Mouse (Mus musculus) urinary bladder, adult 18-20 months (tissue): ENCODE data around the gene Pcyt1b.
A peak's percentile ranks its signal among the peaks of the same experiment; 100 is the strongest.

ENCODE experiments used
- DNase-seq, 2 experiments: peaks; one replicate each; pipeline ENCODE4 v3.0.0; 2022; ENCODE audit warnings: low spot score in 2 of 2, mixed read lengths in 2 of 2

The Pcyt1b gene

GRCm38 (mm10) chrX:93654218-93655002, at the start of gene Pcyt1b:
Gene Pcyt1b, plus strand, starts transcription at chrX:93654863.
- DNase-seq: no peak

GRCm38 (mm10) chrX:93630256-93630655, 24.4 kb upstream of the Pcyt1b start:
- DNase-seq: no peak

- peak; percentile 64 to 72 for DNase-seq
Measured at GRCm38 (mm10) chrX:93631657-93632449, 22.8 kb upstream of the Pcyt1b start, which contains the start of gene Pola1. Gene Pola1, minus strand, starts transcription at chrX:93632155.

GRCm38 (mm10) chrX:93634861-93635375, 19.7 kb upstream of the Pcyt1b start:
- no peak for DNase-seq

GRCm38 (mm10) chrX:93643600-93643999, 11.1 kb upstream of the Pcyt1b start:
- DNase-seq: no peak

- DNase-seq: no peak
Measured at GRCm38 (mm10) chrX:93644022-93644421, 10.6 kb upstream of the Pcyt1b start.

- no peak for DNase-seq
Measured at GRCm38 (mm10) chrX:93650738-93651137, 3.9 kb upstream of the Pcyt1b start.

- DNase-seq: no peak
Measured at GRCm38 (mm10) chrX:93655153-93655552, 490 bp downstream of the Pcyt1b start.

- no peak for DNase-seq
Measured at GRCm38 (mm10) chrX:93663919-93664586, 9.4 kb downstream of the Pcyt1b start.

GRCm38 (mm10) chrX:93664787-93665186, 10.1 kb downstream of the Pcyt1b start:
- no peak for DNase-seq

- DNase-seq: no peak
Measured at GRCm38 (mm10) chrX:93674432-93674831, 19.8 kb downstream of the Pcyt1b start.

- peak in 1 of 2 experiments; percentile 1 for DNase-seq
Measured at GRCm38 (mm10) chrX:93674836-93675795, 20.5 kb downstream of the Pcyt1b start.

- DNase-seq: no peak
Measured at GRCm38 (mm10) chrX:93676228-93676627, 21.6 kb downstream of the Pcyt1b start.

GRCm38 (mm10) chrX:93689287-93689686, 34.6 kb downstream of the Pcyt1b start:
- no peak for DNase-seq

GRCm38 (mm10) chrX:93690672-93691071, 36.0 kb downstream of the Pcyt1b start:
- DNase-seq: no peak

GRCm38 (mm10) chrX:93697596-93697995, 42.9 kb downstream of the Pcyt1b start:
- no peak for DNase-seq

GRCm38 (mm10) chrX:93700528-93701225, 46.0 kb downstream of the Pcyt1b start:
- DNase-seq: peak in 1 of 2 experiments; percentile 9

- DNase-seq: no peak
Measured at GRCm38 (mm10) chrX:93712566-93712965, 57.9 kb downstream of the Pcyt1b start.

- no peak for DNase-seq
Measured at GRCm38 (mm10) chrX:93729529-93729928, 74.9 kb downstream of the Pcyt1b start.

GRCm38 (mm10) chrX:93730854-93731253, 76.2 kb downstream of the Pcyt1b start:
- no peak for DNase-seq
